Mouse (Mus musculus) kidney, postnatal 25 days (tissue): ENCODE measurements around the gene Acyp1.
A peak's percentile ranks its signal among the peaks of the same experiment; 100 is the strongest.

Source experiments
- DNase-seq, 2 experiments: peaks; one replicate each; pipeline ENCODE4 v3.0.0; 2021; ENCODE audit warnings: mixed read lengths in 2 of 2

Gene Acyp1

GRCm38 (mm10) chr12:85287809-85288485 is at the start of gene Acyp1:
Acyp1 (minus strand) TSS chr12:85288438.
- peak in 1 of 2 experiments; percentile 45 for DNase-seq

- no peak for DNase-seq
Measured at GRCm38 (mm10) chr12:85337567-85338311, 49.5 kb upstream of the Acyp1 start.

GRCm38 (mm10) chr12:85330153-85330552 is 41.9 kb upstream of the Acyp1 start:
- DNase-seq, result no peak

- DNase-seq, result no peak
Measured at GRCm38 (mm10) chr12:85308651-85309050, 20.4 kb upstream of the Acyp1 start.

GRCm38 (mm10) chr12:85305247-85305892 is 17.1 kb upstream of the Acyp1 start:
- DNase-seq, result peak; percentile 83 to 92

- DNase-seq, result no peak
Measured at GRCm38 (mm10) chr12:85304725-85305124, 16.5 kb upstream of the Acyp1 start.

- peak in 1 of 2 experiments; percentile 41 for DNase-seq
Measured at GRCm38 (mm10) chr12:85303256-85303655, 15.0 kb upstream of the Acyp1 start.

- no peak for DNase-seq
Measured at GRCm38 (mm10) chr12:85298835-85299180, 10.6 kb upstream of the Acyp1 start.

GRCm38 (mm10) chr12:85298127-85298834 is 10.0 kb upstream of the Acyp1 start:
- peak in 1 of 2 experiments; percentile 39 for DNase-seq

GRCm38 (mm10) chr12:85297345-85297997 is 9.2 kb upstream of the Acyp1 start:
- DNase-seq, result peak in 1 of 2 experiments; percentile 35

- DNase-seq, result no peak
Measured at GRCm38 (mm10) chr12:85296915-85297314, 8.7 kb upstream of the Acyp1 start.

GRCm38 (mm10) chr12:85295506-85295905 is 7.3 kb upstream of the Acyp1 start:
- DNase-seq, result no peak

- no peak for DNase-seq
Measured at GRCm38 (mm10) chr12:85292906-85293305, 4.7 kb upstream of the Acyp1 start.

- no peak for DNase-seq
Measured at GRCm38 (mm10) chr12:85292288-85292687, 4.0 kb upstream of the Acyp1 start.

- DNase-seq, result peak; percentile 43 to 56
Measured at GRCm38 (mm10) chr12:85291541-85291940, 3.3 kb upstream of the Acyp1 start.

- peak; percentile 52 to 75 for DNase-seq
Measured at GRCm38 (mm10) chr12:85290633-85291032, 2.4 kb upstream of the Acyp1 start.

GRCm38 (mm10) chr12:85289157-85290000 is 1.1 kb upstream of the Acyp1 start:
- DNase-seq, result peak; percentile 51 to 65

GRCm38 (mm10) chr12:85288486-85289156 is 383 bp upstream of the Acyp1 start, which contains the start of gene Zc2hc1c:
Zc2hc1c (plus strand) TSS chr12:85288591.
- peak; percentile 97 to 98 for DNase-seq

GRCm38 (mm10) chr12:85286941-85287340 is 1.3 kb downstream of the Acyp1 start:
- peak; percentile 40 to 45 for DNase-seq

GRCm38 (mm10) chr12:85284996-85285395 is 3.2 kb downstream of the Acyp1 start:
- no peak for DNase-seq

- DNase-seq, result no peak
Measured at GRCm38 (mm10) chr12:85284331-85284730, 3.9 kb downstream of the Acyp1 start.
